ENCODE assay signal across 8 mouse cellular contexts in the genomic region with DNA sequence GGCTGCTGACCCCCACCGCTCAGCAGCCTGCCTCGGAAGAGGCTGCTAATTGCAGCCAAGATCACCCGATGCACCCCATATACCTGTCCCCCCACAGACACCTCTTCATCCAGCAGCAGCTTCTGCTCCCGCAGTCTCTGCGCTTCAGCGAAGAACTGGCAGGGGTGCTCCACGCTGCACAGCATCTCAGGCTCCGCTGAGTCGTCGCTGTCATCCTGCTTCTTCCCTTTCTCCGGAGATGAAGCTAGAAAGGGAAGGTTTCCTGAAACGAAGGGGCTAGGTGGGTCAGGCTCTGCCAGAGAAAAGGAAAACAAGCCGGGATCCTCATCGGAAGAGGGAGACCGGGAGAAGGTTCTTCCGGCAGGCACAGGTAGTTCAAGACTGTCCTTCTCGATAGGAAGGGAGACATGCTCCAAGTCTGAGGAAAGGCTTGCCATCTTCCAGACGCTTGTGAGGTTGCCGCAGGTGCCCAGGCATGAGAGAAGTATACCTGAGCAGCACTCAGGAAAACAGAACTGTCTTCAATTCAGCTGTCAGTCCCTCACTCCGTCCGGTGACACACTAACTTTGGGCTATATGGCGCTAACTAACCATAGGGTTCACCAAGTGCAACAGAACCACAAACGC. TPM values are rescaled to one million over a fixed set of nuclear protein-coding genes. Genes with fewer than 3 reads are reported as not detected.
A peak's percentile ranks its signal among the peaks of the same experiment; 100 is the strongest.
DNase-seq lines count a peak whose midpoint lies in the region; ATAC-seq and TF ChIP-seq lines count a peak whose summit lies in the region.

No protein-coding gene starts in this region.

- ATAC-seq in cerebellum, adult (ENCODE audit: insufficient number of reproducible peaks, low FRiP score, low TSS enrichment): peak; percentile 51
- no peak for ATAC-seq in heart, postnatal 0 days (ENCODE audit: insufficient read depth, low read depth)
- ATAC-seq in limb, embryonic 13.5 days (ENCODE audit: low FRiP score, low read depth): no peak
- no peak for ATAC-seq in granulocyte monocyte progenitor cell, adult 5-6 weeks (replicated peaks; ENCODE audit: poor library complexity, severe bottlenecking)

- no peaks in the 10 kb centered on the region for H3K4me1 ChIP-seq in heart, postnatal 0 days (ENCODE audit: control insufficient read depth, insufficient read depth)
- peaks cover 9% of the 10 kb centered on the region for H3K4me1 ChIP-seq in limb, embryonic 13.5 days
- peaks cover 14% of the 10 kb centered on the region for H3K4me1 ChIP-seq in olfactory bulb, adult 2 months (ENCODE audit: control insufficient read depth, insufficient read depth, low read length)

- no peak overlapping the region for H3K27ac ChIP-seq in heart, postnatal 0 days (ENCODE audit: low read depth)
- no peak overlapping the region for H3K27ac ChIP-seq in limb, embryonic 13.5 days
- peak overlapping the region; percentile 6; the same call in 1 of the 2 replicates for H3K27ac ChIP-seq in olfactory bulb, adult 2 months (ENCODE audit: insufficient read depth, low read depth, low read length)

- H3K9me3 ChIP-seq in heart, postnatal 0 days (replicated peaks; ENCODE audit: control insufficient read depth, low read length): no peaks in the 10 kb centered on the region
- no peaks in the 10 kb centered on the region for H3K9me3 ChIP-seq in limb, embryonic 13.5 days

- H3K4me2 ChIP-seq in heart, postnatal 0 days (ENCODE audit: low read depth, low read length): peak overlapping the region; percentile 70
- H3K4me2 ChIP-seq in limb, embryonic 13.5 days (replicated peaks): peak overlapping the region; percentile 74

- no peaks in the 10 kb centered on the region for H3K36me3 ChIP-seq in heart, postnatal 0 days (replicated peaks; ENCODE audit: control insufficient read depth, insufficient read depth, low read length)
- no peaks in the 10 kb centered on the region for H3K36me3 ChIP-seq in limb, embryonic 13.5 days

- no peak for TF ChIP-seq CTCF in heart, postnatal 0 days (IDR thresholded peaks at IDR 0.05; ENCODE audit: low read depth)
- TF ChIP-seq CTCF in olfactory bulb, adult 2 months (IDR thresholded peaks at IDR 0.05; ENCODE audit: insufficient read depth, low read depth, low read length): no peak

- DNase-seq in cerebellum, adult 9-11 months: no peak
- peak; percentile 6 for DNase-seq in urinary bladder, postnatal 14 days (ENCODE audit: low spot score)
- DNase-seq in urinary bladder, postnatal 10 days (ENCODE audit: low spot score): no peak
- no peak for DNase-seq in heart, postnatal 0 days (ENCODE audit: low spot score)

- no peak for TF ChIP-seq EP300 in heart, postnatal 0 days (IDR thresholded peaks at IDR 0.05; ENCODE audit: low read depth)

- H3K27me3 ChIP-seq in heart, postnatal 0 days (ENCODE audit: control insufficient read depth, insufficient read depth, low read length): no peaks in the 10 kb centered on the region
- H3K27me3 ChIP-seq in limb, embryonic 13.5 days: peaks cover 52% of the 10 kb centered on the region

- H3K9ac ChIP-seq in heart, postnatal 0 days (replicated peaks; ENCODE audit: low read depth, low read length): peak overlapping the region; percentile 23; the same call in 1 of the 2 replicates
- H3K9ac ChIP-seq in limb, embryonic 13.5 days: peak overlapping the region; percentile 55

- WGBS in heart, postnatal 0 days: 14% methylated on average over 23 of the region's 23 CpGs
- WGBS in limb, embryonic 13.5 days: 16% methylated on average over 23 of the region's 23 CpGs
- 17% methylated on average over 23 of the region's 23 CpGs for WGBS in olfactory bulb, adult 2 months

- no peak for TF ChIP-seq POLR2A in olfactory bulb, adult 2 months (IDR thresholded peaks at IDR 0.05; ENCODE audit: insufficient read depth, low read depth, low read length)

- peak overlapping the region; percentile 39 for H3K4me3 ChIP-seq in heart, postnatal 0 days (ENCODE audit: low read depth, low read length)
- peak overlapping the region; percentile 40 for H3K4me3 ChIP-seq in limb, embryonic 13.5 days
- H3K4me3 ChIP-seq in olfactory bulb, adult 2 months (ENCODE audit: insufficient read depth, low read depth, low read length): peak overlapping the region; percentile 48

RNA-seq across cellular contexts. Expression of a gene that starts 0.4 kb away (rescaled TPM):
- not detected in 2 replicates for total RNA-seq in heart, postnatal 0 days (2014; rRNA removed; ENCODE audit: low replicate concordance)
- 0.85 and 1.4 TPM in 2 replicates for polyA plus RNA-seq in heart, postnatal 0 days (2015; fragmentation: Nextera tagmentation; extraction: Ambion mirVana)
- 0.08 and 0.10 TPM in 2 replicates for polyA plus RNA-seq in limb, embryonic 13.5 days (2015; fragmentation: Nextera tagmentation; extraction: Ambion mirVana)
- polyA plus RNA-seq in olfactory bulb, adult 2 months (2012; ENCODE audit: insufficient read depth, insufficient read length, low replicate concordance, missing spikeins): not detected in 2 replicates
- 0.17 TPM in 1 of 2 replicates, not detected in the other for total RNA-seq in granulocyte monocyte progenitor cell, adult 5-6 weeks (2014; fragmentation: Nextera tagmentation)
- 0.10 and 0.73 TPM in 2 replicates for total RNA-seq in granulocyte monocyte progenitor cell, adult 5-6 weeks (2017)

RNA-seq across cellular contexts. Expression of a gene that starts 26.5 kb away (rescaled TPM):
- total RNA-seq in heart, postnatal 0 days (2014; rRNA removed; ENCODE audit: low replicate concordance): 10.8 and 29.3 TPM in 2 replicates
- polyA plus RNA-seq in heart, postnatal 0 days (2015; fragmentation: Nextera tagmentation; extraction: Ambion mirVana): 4.7 and 6.1 TPM in 2 replicates
- 3.5 and 5.7 TPM in 2 replicates for polyA plus RNA-seq in limb, embryonic 13.5 days (2015; fragmentation: Nextera tagmentation; extraction: Ambion mirVana)
- not detected in 2 replicates for polyA plus RNA-seq in olfactory bulb, adult 2 months (2012; ENCODE audit: insufficient read depth, insufficient read length, low replicate concordance, missing spikeins)
- total RNA-seq in granulocyte monocyte progenitor cell, adult 5-6 weeks (2014; fragmentation: Nextera tagmentation): 41.8 and 54.2 TPM in 2 replicates
- 17.4 and 21.1 TPM in 2 replicates for total RNA-seq in granulocyte monocyte progenitor cell, adult 5-6 weeks (2017)

RNA-seq across cellular contexts. Expression of a gene that starts 27.8 kb away (rescaled TPM):
- 81.8 and 106 TPM in 2 replicates for total RNA-seq in heart, postnatal 0 days (2014; rRNA removed; ENCODE audit: low replicate concordance)
- polyA plus RNA-seq in heart, postnatal 0 days (2015; fragmentation: Nextera tagmentation; extraction: Ambion mirVana): 93.3 and 96.6 TPM in 2 replicates
- 177 and 184 TPM in 2 replicates for polyA plus RNA-seq in limb, embryonic 13.5 days (2015; fragmentation: Nextera tagmentation; extraction: Ambion mirVana)
- polyA plus RNA-seq in olfactory bulb, adult 2 months (2012; ENCODE audit: insufficient read depth, insufficient read length, low replicate concordance, missing spikeins): not detected in 2 replicates
- total RNA-seq in granulocyte monocyte progenitor cell, adult 5-6 weeks (2014; fragmentation: Nextera tagmentation): 77.5 and 111 TPM in 2 replicates
- total RNA-seq in granulocyte monocyte progenitor cell, adult 5-6 weeks (2017): 110 and 118 TPM in 2 replicates

RNA-seq across cellular contexts. Expression of a gene that starts 27.9 kb away (rescaled TPM):
- total RNA-seq in heart, postnatal 0 days (2014; rRNA removed; ENCODE audit: low replicate concordance): 44.3 and 52.7 TPM in 2 replicates
- polyA plus RNA-seq in heart, postnatal 0 days (2015; fragmentation: Nextera tagmentation; extraction: Ambion mirVana): 70.3 and 77.2 TPM in 2 replicates
- polyA plus RNA-seq in limb, embryonic 13.5 days (2015; fragmentation: Nextera tagmentation; extraction: Ambion mirVana): 286 and 290 TPM in 2 replicates
- not detected in 2 replicates for polyA plus RNA-seq in olfactory bulb, adult 2 months (2012; ENCODE audit: insufficient read depth, insufficient read length, low replicate concordance, missing spikeins)
- 214 and 260 TPM in 2 replicates for total RNA-seq in granulocyte monocyte progenitor cell, adult 5-6 weeks (2014; fragmentation: Nextera tagmentation)
- 202 and 229 TPM in 2 replicates for total RNA-seq in granulocyte monocyte progenitor cell, adult 5-6 weeks (2017)

RNA-seq across cellular contexts. Expression of a gene that starts 33.8 kb away (rescaled TPM):
- 16.6 and 39.0 TPM in 2 replicates for total RNA-seq in heart, postnatal 0 days (2014; rRNA removed; ENCODE audit: low replicate concordance)
- polyA plus RNA-seq in heart, postnatal 0 days (2015; fragmentation: Nextera tagmentation; extraction: Ambion mirVana): 20.4 and 24.8 TPM in 2 replicates
- polyA plus RNA-seq in limb, embryonic 13.5 days (2015; fragmentation: Nextera tagmentation; extraction: Ambion mirVana): 46.8 and 47.4 TPM in 2 replicates
- not detected in 2 replicates for polyA plus RNA-seq in olfactory bulb, adult 2 months (2012; ENCODE audit: insufficient read depth, insufficient read length, low replicate concordance, missing spikeins)
- total RNA-seq in granulocyte monocyte progenitor cell, adult 5-6 weeks (2014; fragmentation: Nextera tagmentation): 48.4 and 72.7 TPM in 2 replicates
- 20.9 and 25.0 TPM in 2 replicates for total RNA-seq in granulocyte monocyte progenitor cell, adult 5-6 weeks (2017)

Comparison
In these comparisons a context has a peak if more than half of its experiments do, and no peak if none do; other contexts are left out.
1. RNA of a gene that starts 27.8 kb away (polyA plus RNA-seq): 177 to 184 TPM in limb, embryonic 13.5 days and 93.3 to 96.6 TPM in heart, postnatal 0 days; not detected in olfactory bulb, adult 2 months; every median in the first group is over 10 times any median in the second.
2. Peak in every context shown above with its lines, with median percentiles within 50 percentile points of each other: H3K4me3 ChIP-seq.